Mouse (Mus musculus) frontal cortex, postnatal 14 days (tissue): Measurements from ENCODE around the gene Ptprn2.

Experiments used
- DNase-seq, 2 experiments: peaks; one replicate each; pipeline ENCODE4 v3.0.0; 2022; ENCODE audit warnings: low spot score in 2 of 2

Gene Ptprn2

DNA sequence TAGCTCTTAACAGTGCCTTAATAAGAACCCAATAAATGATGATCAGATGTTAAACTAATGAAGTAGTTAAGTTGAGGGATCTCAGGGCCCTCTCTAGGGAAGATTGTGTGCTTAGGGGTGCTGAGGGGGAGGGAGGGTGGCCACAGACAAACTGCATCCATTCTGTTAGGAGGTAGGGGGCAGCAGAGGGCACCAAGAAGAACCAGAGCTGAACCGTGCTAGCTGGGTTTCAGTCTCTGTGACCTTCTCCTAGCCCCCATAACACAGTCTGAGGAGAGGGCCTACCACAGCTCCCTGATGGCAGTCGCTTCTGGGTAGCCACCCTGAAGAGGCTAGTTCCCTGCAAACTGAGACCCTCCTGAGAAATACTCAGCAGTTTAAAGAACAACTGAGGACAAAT, 646.6 kb downstream of the Ptprn2 start:
- DNase-seq = no peak

DNA sequence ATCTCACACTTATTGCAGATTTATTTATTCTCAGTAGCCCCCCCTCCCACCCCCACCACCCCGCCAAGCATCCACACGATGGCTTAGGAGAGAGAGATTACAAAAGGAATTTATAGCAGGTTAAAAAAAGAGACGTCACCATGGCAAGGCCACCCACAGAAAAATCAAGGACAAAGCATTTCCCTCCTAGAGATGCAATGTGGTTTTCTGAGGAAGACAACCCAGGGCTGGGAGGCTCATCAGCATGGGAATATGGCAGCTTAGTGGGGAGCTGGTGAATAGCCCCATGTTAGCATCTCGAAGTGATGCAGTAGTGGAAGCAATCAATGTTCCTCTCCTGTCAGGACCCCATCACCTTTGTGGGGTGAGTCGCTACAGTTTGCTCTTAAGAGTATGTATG, 649.7 kb downstream of the Ptprn2 start:
- no peak for DNase-seq

DNA sequence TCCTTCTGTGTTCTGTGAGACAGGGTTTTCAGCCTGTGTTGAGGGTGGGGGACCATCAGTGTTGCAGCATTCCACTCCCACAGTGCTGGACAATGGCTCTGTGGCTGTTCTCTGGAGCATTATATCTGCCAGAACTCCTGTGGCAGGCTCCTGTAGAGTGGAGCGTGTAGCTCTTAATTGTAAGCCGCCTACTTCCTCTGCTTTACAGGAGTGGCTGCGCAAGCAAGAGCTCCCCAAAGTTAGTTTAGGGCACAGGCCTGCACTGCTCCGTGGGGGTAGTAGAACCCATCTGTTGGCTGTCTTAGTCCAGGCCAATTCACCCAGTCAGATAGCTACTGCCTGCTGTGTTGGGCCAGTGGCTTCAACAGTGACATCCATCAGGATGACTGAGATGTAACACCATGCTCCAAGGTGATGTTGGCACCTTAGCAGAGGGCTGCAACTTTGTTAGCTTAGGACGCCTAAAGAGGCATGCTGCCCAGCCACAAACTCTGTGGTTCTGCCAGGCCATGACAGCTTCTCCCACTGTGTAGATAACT, 651.0 kb downstream of the Ptprn2 start:
- no peak for DNase-seq

DNA sequence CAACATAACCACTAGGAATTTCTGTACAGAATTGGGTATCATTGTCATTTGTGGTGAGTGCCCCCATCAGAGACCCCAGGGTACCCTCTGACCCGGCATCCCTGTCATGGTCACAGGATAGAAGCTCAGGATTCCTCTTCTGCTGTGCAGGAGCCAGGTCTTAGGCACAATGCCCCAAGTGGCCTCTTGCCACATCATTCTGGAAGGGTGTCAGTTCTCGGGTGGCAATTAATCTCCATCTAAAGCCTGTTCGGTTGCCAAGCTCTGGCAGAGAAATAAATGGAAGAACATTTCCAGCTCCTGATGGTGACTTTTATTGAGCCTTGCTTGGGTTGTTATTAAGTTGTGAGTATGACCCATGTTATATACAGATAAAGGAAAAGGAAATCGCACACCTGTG, 655.4 kb downstream of the Ptprn2 start:
- no peak for DNase-seq

DNA sequence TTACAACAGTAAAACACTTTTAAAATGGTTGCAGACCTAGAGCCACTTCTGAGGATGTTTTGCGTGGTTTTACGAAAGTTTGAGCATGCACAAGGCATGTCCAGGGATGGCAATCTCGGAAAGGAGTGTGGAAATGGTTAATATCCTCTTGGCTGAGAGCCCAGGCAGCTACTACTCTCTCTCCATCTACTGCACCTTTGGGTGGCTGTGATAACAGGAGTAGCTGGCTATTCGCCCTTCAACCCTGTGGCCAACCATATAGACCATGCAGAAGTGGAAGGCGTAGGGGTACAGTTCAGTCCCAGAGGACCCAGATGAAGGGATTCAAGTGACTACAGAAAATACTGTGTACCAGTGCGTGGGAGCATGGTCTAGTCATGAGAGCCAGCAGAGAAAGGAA, 655.9 kb downstream of the Ptprn2 start:
- no peak for DNase-seq

DNA sequence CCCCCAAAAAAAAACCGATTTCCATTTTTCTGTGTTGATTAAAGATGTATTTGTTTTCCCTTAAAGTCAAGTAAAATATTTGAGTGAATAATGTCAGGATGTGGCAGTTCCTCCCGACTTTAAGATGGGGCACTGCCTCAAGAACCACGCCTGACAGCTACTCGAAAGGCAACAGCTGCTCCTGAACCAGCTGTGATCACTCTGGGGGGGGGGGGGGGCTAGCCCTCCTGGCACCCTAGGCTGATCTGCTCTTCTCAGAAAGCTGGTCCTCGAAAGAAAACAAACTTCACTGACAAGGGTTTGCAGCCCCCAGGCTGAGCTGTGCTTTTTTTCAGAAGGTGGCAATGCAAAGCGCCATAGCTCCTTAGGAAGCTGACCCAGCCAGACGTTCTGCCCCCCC, 663.7 kb downstream of the Ptprn2 start:
- DNase-seq = no peak

DNA sequence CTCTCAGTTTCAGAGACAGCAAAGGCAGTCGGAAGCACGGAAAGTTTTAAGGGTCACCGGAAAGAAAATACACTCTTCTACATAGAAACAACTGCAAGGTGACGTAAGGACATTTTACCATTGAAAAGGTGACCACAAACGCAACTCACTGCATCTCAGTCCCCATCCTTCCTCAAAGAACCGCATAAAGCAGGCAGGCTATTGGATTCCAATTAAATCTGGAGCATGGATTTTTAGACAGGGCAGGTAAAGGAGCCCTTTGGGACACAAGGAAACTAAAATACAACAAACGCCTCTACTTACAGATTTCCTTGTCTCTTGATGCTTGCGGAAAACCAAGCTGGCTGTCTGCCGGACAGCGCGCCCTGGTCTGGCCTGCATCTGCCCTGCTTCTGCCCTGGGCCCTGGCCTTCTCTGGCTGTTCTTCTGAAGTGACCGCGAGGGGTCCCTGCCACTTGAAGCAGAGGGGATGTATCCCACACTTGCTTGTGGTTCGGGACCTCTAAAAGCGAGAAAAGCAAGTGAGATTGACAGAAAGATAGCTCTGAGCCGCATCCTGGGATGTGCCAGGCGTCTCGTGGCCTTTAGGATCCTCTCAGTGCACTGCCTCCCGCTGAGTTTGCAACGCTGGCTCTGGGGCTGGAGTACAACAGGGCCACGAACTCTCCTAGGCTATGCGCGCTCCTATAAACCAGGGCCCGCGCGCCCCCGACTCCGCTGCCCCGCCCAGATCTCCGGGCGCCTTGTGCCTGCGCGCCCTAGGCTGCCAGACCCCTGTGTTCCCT, 665.3 kb downstream of the Ptprn2 start:
- DNase-seq = no peak

DNA sequence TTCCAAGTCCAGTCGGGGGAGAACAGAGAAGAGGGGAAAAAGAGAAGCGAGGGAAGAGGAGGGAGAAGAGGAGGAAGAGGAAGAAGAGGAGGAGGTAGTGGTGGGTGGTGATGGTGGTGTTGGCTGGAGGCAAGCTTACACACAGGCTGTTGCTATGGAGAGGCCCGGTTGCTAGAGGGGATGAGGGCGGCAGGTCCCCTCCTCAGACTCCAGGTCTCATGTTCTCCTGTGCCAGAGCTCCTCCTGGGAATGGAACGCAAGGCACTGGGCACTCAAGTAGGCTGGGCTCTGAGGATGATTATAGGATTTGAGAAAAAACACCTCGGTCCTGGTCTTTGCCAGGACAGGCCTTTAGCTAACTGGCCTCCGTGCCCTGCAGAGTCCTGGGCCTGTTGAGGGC, 666.1 kb downstream of the Ptprn2 start:
- no peak for DNase-seq

DNA sequence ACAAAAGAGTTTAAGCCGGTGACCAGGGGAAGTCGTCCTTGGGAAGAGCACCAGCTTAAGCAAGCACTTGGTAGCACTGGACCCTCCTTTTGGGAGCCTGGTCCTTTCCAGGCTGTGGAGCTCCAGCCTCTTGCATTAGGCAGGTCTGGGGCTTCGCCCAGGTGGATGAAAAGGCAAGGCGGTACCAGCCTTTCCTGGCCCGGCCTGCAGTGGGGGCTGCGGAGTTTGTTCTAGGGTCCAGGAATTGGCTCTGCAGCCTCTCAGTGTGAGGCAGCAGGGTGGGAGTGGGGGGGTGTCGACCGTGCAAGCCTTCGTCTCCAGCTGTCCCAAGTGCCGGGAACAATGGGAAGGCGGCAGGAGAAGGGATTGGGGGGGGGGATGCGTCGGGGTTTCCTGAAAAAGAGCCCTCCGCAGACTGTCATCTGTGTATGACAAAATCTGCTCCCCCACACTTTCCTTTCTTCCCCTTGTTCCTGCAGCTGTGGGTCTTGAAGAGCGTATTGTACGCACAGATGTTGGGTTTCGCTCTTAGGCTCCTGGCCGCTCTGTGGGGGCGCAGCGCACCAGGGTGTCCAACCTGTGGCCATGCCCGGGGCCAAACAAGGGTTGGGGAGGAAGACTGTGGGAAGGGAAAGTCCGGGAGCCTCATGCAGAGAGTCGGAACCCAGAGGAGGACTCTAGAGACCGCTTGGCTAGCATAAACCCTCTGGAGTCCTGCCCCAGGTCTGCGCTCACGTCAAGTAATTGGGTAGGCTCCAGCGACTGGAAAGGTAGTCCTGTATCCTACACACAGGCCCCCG, 667.0 kb downstream of the Ptprn2 start:
- no peak for DNase-seq

DNA sequence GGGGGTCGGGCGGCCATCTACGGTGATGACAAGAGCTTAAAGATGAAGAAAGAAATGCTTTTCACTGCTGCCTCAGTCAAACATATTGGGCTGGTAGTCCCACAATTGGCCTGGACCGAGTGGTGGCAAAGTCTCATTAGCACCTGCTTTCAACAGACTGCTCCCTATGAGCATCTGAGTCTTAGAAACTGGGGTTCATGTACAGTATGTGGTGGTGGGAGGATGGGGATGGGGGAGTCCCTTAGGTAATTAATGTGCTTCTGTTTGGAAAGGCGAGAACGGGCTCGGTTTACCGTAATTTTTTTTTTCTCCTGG, 667.6 kb downstream of the Ptprn2 start:
- no peak for DNase-seq

DNA sequence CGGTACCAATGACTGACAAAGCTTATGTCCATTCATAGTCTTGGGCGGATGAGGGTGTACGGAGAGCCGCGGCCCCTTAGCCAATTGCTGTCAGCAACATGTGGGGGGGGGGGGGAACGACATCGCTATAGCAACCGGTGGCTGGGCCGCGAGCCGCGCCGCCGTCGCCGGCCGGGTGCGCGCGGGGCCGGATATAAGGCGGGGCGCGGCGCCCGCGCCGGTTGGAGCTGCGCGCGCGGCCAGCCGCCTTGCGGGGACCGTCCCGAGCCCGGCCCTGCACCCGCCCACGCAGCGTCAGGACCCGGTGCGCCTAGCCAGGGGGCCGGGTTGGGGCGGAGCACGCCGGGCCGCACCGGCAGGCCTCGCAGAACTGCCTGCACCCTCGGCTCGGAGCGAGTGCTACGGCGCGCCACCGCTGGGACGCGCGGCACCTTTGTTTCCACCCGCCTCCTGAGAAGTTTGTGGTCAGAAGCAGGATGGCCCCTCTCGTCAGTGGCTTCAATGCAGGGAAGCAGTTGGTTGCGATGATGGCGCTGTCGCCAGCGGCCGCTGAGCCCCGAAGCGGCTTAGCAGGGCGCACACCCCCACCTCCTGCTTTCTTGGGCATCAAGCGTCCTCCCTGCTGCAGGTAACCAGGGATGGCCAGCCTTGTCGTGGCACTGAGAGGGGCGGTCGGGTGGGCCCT, 668.3 kb downstream of the Ptprn2 start:
- DNase-seq = no peak

DNA sequence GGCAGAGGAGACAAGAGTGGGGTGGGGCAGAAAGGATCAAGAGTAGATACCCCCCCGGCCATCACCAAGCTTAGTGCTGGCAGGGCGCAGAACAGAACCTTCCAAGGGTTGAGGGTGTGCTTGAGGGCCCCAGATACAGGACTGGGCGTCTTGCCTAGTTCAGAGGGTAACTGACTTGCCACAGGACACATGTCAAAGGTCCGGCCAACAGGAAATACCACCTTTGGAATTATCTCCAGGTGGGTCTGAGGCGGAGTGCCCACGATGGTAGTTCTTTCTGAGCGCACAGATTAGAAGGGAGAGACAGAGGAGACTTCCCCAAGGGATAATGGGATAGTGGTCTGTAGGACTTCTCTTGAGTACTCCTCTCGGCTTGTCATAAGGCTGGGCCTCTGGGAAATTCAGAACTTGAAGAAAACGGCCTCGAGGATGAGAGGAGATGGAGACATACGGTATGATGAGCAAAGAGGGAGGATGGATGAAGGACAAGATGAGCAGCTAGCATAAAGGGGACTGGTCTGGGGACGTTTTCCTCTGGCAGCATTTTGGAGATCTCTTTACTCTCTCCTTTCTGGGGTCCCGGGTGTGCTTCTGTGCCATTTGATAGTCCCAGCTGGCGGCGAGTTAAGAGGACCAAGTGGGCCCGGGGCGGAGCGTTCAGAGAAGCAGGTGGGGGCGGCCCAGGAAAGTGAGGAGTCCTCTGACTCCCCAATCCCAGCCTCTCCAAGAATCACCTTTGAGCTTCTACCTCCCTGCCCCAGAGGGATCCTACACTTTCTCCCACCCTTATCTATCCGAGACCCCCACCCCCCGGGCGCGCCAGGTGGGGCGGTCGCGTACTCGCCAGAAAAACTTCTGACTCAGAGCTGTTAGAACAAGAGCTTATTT, 669.1 kb downstream of the Ptprn2 start:
- DNase-seq = no peak

DNA sequence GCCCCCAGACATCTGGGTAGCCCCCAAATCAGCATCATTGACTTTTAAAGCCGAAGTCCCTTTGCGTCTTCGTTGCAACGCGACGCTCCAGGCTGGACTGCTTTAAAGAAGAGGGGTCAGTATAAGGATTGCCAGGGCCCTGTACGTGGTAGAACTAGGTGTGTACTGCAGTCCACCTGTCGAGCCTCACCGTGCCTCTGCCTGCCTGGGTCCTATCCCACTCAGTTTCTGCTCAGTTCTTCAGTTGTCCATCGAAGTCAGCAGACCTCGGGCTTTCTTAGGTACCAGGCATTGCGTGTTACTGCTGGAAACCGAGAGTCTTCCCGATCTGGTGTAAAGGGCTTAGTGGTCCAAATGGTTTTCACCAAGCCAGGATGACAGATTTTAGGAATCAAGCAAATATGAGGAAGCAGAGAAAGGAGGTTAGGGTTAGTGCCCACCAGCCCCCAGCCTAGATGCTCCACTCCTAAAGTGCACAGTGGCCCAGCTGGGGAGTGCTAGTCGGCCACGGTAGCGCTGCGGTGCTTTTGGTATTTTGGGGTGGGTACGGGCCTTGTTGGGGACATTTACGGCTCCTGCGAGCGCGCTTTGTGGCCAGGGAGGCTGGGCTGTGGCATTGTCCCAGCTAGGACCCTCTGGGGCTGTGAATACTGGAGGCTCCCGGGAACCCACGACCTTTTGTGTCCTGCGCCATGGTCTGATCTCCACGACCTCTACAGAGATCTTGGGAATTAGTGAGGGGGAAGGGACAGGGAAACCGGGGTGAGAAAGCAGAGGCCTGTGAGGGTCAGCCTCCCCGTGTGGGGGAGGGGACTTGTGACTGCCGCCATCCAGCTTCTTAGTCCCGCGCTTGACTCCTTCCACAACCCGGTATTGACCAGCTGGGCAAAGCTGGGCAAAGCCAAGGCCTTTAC, 670.0 kb downstream of the Ptprn2 start:
- DNase-seq = no peak

DNA sequence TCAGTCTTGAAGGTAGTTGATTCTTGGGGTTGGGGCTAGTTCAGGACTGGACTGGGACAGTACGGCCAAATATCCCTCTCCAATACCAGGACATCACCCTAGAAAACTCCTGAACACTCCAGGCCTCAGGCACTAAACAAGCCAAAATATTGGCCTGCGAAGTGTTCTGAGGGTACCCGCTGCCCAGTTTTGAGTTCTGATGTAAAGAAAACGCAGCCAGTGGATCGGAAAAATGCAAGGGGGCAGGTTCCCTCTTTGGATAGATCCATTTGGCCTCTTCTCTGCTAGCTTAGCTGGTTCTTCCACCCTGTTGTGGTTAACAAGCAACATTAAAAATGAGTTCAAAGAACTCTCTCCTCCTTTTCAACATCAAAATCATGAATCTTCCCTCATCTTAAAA, 670.7 kb downstream of the Ptprn2 start:
- DNase-seq = no peak

DNA sequence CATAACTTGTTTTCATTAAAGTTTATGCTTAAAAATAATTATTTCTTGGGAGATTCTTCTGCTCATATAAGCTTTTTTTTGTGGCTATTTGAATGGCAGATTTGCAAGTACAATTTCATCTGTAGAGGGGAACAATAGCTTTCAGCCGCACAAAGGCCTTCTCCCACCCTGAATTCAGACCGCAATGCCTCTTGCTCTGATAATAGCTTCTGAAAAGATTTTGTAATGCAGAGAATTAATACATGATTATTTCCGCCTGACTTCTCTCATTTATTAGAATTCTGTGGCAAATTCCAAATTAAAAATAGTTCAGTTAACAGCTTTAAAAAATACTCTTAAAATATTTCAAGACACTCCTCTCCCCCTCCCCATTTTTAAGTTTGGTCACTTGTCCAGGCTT, 671.3 kb downstream of the Ptprn2 start:
- DNase-seq = no peak

DNA sequence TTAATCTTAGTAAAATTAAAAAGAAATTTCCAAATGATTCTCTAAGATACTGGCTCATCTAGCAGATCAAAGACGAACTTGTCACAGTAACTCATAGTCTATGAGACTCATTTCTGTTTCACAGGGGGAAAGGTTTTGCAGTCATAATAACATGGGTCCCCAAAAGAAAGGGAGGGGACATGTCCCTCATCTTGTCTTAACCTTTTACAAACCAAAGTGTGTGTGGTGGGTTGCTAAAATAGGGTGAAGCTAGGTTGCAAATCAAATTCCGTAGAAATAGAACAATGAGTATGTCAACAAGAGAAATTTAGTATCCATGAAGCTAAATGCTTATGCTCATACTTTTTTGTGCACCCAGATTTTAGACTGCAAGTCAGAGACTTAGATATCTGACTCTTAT, 671.7 kb downstream of the Ptprn2 start:
- DNase-seq = no peak

DNA sequence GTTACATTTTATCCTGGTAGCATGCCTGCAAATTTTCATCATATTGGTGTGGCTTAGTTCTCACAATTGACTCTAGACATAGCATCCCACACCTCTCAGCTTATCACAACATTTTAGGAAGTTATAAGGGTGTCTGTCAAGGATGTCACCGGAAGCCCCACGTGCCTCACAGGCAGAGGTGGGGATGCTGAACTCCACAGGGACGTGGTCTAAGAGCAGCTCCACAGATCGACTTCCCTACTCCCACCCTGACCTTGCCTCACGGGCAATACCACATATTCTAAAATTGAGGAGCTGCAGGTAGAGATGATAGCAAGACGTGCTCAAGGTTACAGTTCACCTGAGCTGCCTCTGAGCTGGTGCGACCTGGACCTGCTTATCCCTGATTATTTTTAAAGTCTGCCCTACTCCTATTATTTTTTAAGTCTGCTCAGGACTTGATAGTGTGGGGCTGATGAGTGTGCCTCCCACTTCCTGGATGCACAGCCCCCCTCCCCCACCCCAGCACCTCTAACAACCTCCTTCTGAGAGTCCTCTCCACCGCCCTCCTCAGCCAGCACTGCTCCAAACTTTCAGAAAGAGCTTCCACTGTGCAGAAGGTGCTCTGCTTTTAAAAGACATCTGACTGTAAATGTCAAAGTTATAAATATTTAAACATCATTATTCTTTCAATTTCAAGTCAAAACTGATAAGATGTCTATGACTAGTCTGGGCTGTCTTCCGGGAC, 672.3 kb downstream of the Ptprn2 start:
- DNase-seq = no peak

DNA sequence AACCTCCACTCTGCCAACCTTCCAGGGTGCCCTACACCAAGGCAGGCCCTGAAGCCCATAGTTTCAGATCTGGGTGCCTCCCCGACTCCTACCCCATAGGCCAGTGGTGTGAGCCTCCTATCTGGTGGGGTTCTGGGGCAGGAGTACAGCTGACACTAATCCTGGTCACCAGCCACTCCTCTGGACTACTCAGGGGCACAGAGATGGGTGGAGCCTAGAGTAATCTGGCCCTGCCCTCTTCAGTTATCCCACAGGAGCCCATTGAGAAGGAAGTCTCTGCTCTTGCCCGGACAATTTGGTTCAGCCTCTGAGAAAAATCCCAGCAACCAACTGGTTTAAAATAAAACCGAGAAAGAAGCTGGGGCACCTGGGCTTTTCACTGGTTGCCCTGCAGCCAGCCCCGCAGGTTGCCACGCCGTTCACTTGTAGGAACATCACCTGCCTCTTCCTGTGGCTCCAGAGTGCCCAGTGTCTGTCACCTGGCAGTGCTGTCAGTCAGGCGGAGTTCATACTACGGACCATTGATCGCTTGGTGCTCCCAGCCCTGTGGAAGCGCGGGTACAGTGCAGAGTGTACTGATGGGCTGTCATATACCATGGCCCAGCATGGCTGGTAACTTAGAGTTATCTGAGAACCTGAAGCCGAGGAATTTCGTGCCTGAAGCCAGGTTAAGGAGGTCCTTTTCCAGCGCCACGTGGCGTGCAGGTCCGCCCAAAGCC, 673.6 kb downstream of the Ptprn2 start:
- no peak for DNase-seq

DNA sequence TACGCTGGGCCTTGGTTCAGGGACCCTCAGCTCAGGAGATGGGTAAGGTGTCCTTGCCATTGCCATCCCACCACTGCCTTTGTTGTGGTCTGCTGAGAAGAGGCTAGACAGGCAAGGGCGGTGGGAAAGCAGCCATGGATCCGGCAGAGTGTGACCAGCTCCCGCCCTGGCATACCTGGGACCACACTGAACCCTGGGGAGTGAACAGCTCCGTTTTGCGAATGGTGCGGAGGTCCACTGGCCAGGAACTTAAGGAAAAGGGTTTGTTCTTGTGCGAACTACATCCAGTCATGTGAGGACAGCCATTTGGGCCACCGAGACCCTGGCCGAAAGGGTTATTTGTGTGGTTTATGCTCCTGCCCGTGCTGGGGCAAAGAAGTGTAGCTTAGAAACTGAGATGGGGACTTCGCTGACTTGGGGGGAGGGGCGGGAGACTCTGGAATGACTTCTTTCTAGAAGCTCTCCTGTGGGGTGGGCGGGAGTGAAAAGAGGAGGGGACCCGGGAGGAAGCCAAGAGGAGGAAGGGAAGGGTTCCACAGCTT, 674.2 kb downstream of the Ptprn2 start:
- no peak for DNase-seq
